Mouse (Mus musculus): ENCODE results near the gene Pcx. TPM values are rescaled to one million over a fixed set of nuclear protein-coding genes. Genes with fewer than 3 reads are reported as not detected.

Gene Pcx
- polyA plus RNA-seq, 1 experiment from 2014 or later, result 53.2 TPM

DNA sequence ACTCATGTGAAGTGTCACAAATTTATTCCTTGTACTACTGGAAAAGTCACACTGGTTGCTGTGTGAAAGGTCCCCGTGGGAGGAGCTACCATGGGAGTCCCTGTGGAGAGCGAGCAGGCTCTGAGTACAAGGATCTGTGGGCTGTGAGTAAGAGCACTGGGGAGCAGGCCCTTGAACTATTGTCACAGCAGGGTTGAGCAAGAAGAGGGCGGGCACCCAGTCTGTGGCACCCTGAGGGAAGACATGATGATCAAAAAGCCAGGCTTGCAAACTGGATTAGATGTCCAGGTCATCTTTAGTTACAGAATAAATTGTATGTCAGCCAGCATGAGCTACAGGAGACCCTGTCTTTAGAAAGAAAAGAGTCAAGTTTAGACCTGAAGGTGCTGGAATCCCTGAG, 26.3 kb downstream of the Pcx start:
- H3K9ac ChIP-seq (ENCODE audit: low read depth, low read length), result no peak overlapping the region
- no peak for ATAC-seq
- no peaks in the 10 kb centered on the region for H3K9me3 ChIP-seq (ENCODE audit: control insufficient read depth, low read length)
- 64% methylated on average over 3 of the region's 3 CpGs for WGBS
- no peaks in the 10 kb centered on the region for H3K4me1 ChIP-seq (ENCODE audit: control insufficient read depth, insufficient read depth, low read depth, low read length)
- H3K27me3 ChIP-seq (replicated peaks; ENCODE audit: control insufficient read depth, insufficient read depth, low read length), result no peaks in the 10 kb centered on the region
- no peak overlapping the region for H3K4me3 ChIP-seq (ENCODE audit: low read length)
- no peak overlapping the region for H3K4me2 ChIP-seq (ENCODE audit: low read length)
- H3K27ac ChIP-seq (ENCODE audit: low read depth, low read length), result no peak overlapping the region
- no peaks in the 10 kb centered on the region for H3K36me3 ChIP-seq (ENCODE audit: control insufficient read depth, insufficient read depth, low read length)

DNA sequence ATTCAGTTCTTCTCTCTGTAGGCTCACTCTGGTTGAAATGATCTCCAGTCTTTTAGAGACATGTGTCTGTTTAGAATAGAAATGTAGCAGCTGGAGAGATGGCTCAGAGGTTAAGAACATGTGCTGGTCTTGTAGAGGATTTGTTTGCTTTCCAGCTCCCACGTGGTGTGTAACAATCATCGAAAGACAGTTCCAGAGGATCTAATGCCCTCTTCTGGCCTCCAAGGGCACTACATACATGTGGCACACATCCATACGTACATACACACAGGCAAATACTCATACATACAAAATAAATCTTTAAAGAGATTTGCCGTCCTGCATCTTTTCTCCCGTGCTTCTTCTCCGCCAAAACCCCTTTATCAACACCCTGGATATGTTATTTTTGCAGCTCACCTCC, 30.0 kb downstream of the Pcx start:
- H3K36me3 ChIP-seq (ENCODE audit: control insufficient read depth, insufficient read depth, low read length), result no peaks in the 10 kb centered on the region
- H3K4me2 ChIP-seq (ENCODE audit: low read length), result no peak overlapping the region
- H3K27me3 ChIP-seq (replicated peaks; ENCODE audit: control insufficient read depth, insufficient read depth, low read length), result no peaks in the 10 kb centered on the region
- no peak overlapping the region for H3K27ac ChIP-seq (ENCODE audit: low read depth, low read length)
- WGBS, result 84% methylated on average over 6 of the region's 6 CpGs
- no peak overlapping the region for H3K4me3 ChIP-seq (ENCODE audit: low read length)
- no peaks in the 10 kb centered on the region for H3K9me3 ChIP-seq (ENCODE audit: control insufficient read depth, low read length)
- ATAC-seq, result no peak
- no peaks in the 10 kb centered on the region for H3K4me1 ChIP-seq (ENCODE audit: control insufficient read depth, insufficient read depth, low read depth, low read length)
- H3K9ac ChIP-seq (ENCODE audit: low read depth, low read length), result no peak overlapping the region

DNA sequence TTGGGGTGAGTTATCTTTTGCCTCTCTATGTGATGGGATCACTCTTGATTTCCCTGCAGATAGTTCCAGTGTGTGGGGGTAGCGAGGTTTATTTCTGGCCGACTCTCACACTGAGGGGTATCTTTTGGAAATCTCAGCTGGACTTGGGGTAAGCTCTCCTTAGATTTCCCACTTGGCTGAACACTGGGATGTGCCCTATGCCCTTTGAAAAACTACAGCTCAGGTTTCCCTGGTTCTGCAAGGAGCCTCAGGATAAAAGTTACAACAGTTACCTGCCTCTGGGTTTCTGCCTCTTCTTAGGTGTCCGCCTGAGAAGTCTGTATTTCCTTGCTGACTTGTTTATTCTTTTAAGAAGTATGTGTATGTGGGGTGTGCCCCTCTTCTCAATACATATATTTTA, 30.7 kb downstream of the Pcx start:
- no peaks in the 10 kb centered on the region for H3K9me3 ChIP-seq (ENCODE audit: control insufficient read depth, low read length)
- 94% methylated on average over 3 of the region's 3 CpGs for WGBS

GRCm38 (mm10) chr19:4542081-4542480, 31.8 kb downstream of the Pcx start:
- no peak for ATAC-seq
- no peak overlapping the region for H3K4me3 ChIP-seq (ENCODE audit: low read length)
- H3K36me3 ChIP-seq (ENCODE audit: control insufficient read depth, insufficient read depth, low read length), result no peaks in the 10 kb centered on the region

More for the DNA sequence above, 30.7 kb downstream of the Pcx start:
- ATAC-seq, result no peak
- no peaks in the 10 kb centered on the region for H3K4me1 ChIP-seq (ENCODE audit: control insufficient read depth, insufficient read depth, low read depth, low read length)
- H3K4me3 ChIP-seq (ENCODE audit: low read length), result no peak overlapping the region
- H3K9ac ChIP-seq (ENCODE audit: low read depth, low read length), result no peak overlapping the region
- no peaks in the 10 kb centered on the region for H3K27me3 ChIP-seq (replicated peaks; ENCODE audit: control insufficient read depth, insufficient read depth, low read length)
- no peaks in the 10 kb centered on the region for H3K36me3 ChIP-seq (ENCODE audit: control insufficient read depth, insufficient read depth, low read length)
- no peak overlapping the region for H3K27ac ChIP-seq (ENCODE audit: low read depth, low read length)
- no peak overlapping the region for H3K4me2 ChIP-seq (ENCODE audit: low read length)

DNA sequence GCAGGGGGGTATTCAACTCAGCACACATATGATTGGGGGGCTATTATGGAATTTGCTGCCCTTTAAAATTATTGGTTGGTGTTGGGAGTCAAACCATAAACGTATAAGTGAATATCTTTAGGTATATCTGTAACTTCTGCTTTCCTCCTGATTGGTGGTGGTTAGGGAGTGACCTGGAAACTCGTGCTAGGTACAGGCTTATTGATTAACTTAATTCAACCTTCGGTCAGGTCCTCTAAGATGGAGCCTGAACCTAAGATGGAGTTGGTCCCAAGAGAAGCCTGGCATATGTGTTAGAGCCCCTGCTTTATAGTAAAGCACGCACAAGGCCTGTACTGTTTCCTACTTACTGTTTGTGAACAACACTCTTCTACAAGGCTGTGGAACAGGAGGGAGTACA, 34.8 kb downstream of the Pcx start:
- Histone ChIP-seq H3K4me1 (ENCODE audit: control insufficient read depth, insufficient read depth, low read depth, low read length) (no peaks in the 10 kb centered on the region), H3K9me3 (ENCODE audit: control insufficient read depth, low read length) (no peaks in the 10 kb centered on the region), H3K27ac (ENCODE audit: low read depth, low read length) (no peak overlapping the region), H3K36me3 (ENCODE audit: control insufficient read depth, insufficient read depth, low read length) (no peaks in the 10 kb centered on the region), H3K27me3 (replicated peaks; ENCODE audit: control insufficient read depth, insufficient read depth, low read length) (no peaks in the 10 kb centered on the region), H3K4me2 (ENCODE audit: low read length) (no peak overlapping the region), H3K9ac (ENCODE audit: low read depth, low read length) (no peak overlapping the region), H3K4me3 (ENCODE audit: low read length) (no peak overlapping the region)
- no peak for ATAC-seq
- WGBS, result 90% methylated on average over 4 of the region's 4 CpGs

More at GRCm38 (mm10) chr19:4542081-4542480, 31.8 kb downstream of the Pcx start:
- no peak overlapping the region for H3K9ac ChIP-seq (ENCODE audit: low read depth, low read length)
- H3K4me1 ChIP-seq (ENCODE audit: control insufficient read depth, insufficient read depth, low read depth, low read length), result no peaks in the 10 kb centered on the region
- H3K27ac ChIP-seq (ENCODE audit: low read depth, low read length), result no peak overlapping the region
- H3K27me3 ChIP-seq (replicated peaks; ENCODE audit: control insufficient read depth, insufficient read depth, low read length), result no peaks in the 10 kb centered on the region
- no peak overlapping the region for H3K4me2 ChIP-seq (ENCODE audit: low read length)
- H3K9me3 ChIP-seq (ENCODE audit: control insufficient read depth, low read length), result no peaks in the 10 kb centered on the region

GRCm38 (mm10) chr19:4545841-4546240, 35.6 kb downstream of the Pcx start:
- Histone ChIP-seq H3K9ac (ENCODE audit: low read depth, low read length) (no peak overlapping the region), H3K36me3 (ENCODE audit: control insufficient read depth, insufficient read depth, low read length) (no peaks in the 10 kb centered on the region), H3K27ac (ENCODE audit: low read depth, low read length) (no peak overlapping the region), H3K4me2 (ENCODE audit: low read length) (no peak overlapping the region), H3K9me3 (ENCODE audit: control insufficient read depth, low read length) (no peaks in the 10 kb centered on the region), H3K27me3 (replicated peaks; ENCODE audit: control insufficient read depth, insufficient read depth, low read length) (no peaks in the 10 kb centered on the region), H3K4me3 (ENCODE audit: low read length) (no peak overlapping the region), H3K4me1 (ENCODE audit: control insufficient read depth, insufficient read depth, low read depth, low read length) (no peaks in the 10 kb centered on the region)
- 94% methylated on average over 6 of the region's 6 CpGs for whole genome bisulfite sequencing
- no peak for ATAC-seq

DNA sequence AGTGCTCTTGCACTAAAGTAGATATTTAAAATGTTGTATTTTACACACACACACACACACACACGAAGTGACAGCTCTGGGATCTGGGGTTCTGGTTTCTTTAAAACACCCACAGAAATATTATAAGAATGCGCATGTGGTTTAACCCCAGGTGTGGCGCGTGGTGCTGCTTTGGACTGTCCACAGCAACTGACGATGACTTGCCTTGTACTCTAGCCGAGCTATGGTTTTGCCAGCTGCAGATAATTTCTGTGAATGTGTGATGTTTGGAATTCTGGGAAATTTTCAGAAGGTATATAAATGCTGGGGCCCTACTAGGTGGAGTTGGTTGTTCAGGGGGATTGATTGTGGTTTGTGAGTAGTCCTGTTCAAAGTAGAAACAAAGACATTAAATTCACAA, 37.5 kb downstream of the Pcx start:
- no peaks in the 10 kb centered on the region for H3K36me3 ChIP-seq (ENCODE audit: control insufficient read depth, insufficient read depth, low read length)
- no peak overlapping the region for H3K27ac ChIP-seq (ENCODE audit: low read depth, low read length)
- H3K4me2 ChIP-seq (ENCODE audit: low read length), result no peak overlapping the region
- H3K9me3 ChIP-seq (ENCODE audit: control insufficient read depth, low read length), result no peaks in the 10 kb centered on the region
- no peak overlapping the region for H3K9ac ChIP-seq (ENCODE audit: low read depth, low read length)
- 83% methylated on average over 6 of the region's 6 CpGs for WGBS
- no peaks in the 10 kb centered on the region for H3K27me3 ChIP-seq (replicated peaks; ENCODE audit: control insufficient read depth, insufficient read depth, low read length)
- no peak for ATAC-seq
- H3K4me3 ChIP-seq (ENCODE audit: low read length), result no peak overlapping the region
- no peaks in the 10 kb centered on the region for H3K4me1 ChIP-seq (ENCODE audit: control insufficient read depth, insufficient read depth, low read depth, low read length)

DNA sequence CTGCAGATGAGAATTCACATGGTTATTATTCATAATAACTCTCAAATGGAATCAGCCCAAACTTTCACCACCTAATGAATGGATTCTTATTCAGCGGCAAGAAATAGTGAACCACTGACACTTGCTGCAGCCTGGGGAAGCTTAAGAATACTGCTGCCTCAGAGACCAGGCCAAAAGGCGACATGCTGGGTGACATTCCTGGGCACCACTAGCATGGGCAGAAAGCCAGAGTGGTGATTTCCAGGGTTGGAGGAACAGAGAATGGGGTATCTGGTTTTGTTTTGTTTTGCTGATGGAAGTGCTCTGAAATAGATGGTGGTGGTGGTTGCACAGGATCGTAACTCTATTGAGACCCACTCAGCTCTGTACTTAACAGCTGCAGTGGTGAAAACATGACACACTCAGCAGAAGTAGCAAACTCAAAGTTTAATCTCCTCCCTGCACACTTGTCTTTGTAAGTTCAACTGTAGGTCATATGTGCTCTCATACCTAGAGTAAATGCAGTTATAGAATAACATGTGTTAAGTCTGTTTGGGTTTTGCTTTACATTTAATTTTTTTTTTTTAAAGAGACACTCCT, 38.1 kb downstream of the Pcx start:
- WGBS, result 67% methylated on average over 3 of the region's 3 CpGs
- Histone ChIP-seq H3K36me3 (ENCODE audit: control insufficient read depth, insufficient read depth, low read length) (no peaks in the 10 kb centered on the region), H3K4me3 (ENCODE audit: low read length) (no peak overlapping the region), H3K9me3 (ENCODE audit: control insufficient read depth, low read length) (no peaks in the 10 kb centered on the region), H3K27me3 (replicated peaks; ENCODE audit: control insufficient read depth, insufficient read depth, low read length) (no peaks in the 10 kb centered on the region), H3K4me1 (ENCODE audit: control insufficient read depth, insufficient read depth, low read depth, low read length) (no peaks in the 10 kb centered on the region), H3K9ac (ENCODE audit: low read depth, low read length) (no peak overlapping the region), H3K27ac (ENCODE audit: low read depth, low read length) (no peak overlapping the region), H3K4me2 (ENCODE audit: low read length) (no peak overlapping the region)
- peak; percentile 64; the same call in 1 of the 2 replicates for ATAC-seq

DNA sequence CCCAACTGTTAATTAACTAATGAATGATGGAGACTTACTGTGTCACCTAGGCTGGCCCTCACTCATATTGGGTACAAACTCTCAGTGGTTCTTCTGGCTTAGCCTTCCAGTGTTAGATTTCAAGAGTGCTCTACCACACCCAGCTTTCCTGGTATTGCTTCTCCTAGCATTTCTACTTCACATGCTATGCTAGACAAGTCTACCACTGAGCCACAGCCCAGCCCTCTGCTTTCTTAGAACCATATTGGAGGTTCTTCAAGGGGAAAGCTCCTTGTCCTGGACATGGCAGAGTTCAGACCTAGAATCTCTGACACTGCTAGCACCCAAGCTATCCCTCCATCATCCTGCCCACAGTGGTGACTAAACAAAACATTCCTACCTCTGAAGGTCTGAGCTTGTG, 44.0 kb downstream of the Pcx start:
- Histone ChIP-seq H3K4me2 (ENCODE audit: low read length) (no peak overlapping the region), H3K9ac (ENCODE audit: low read depth, low read length) (no peak overlapping the region), H3K27ac (ENCODE audit: low read depth, low read length) (no peak overlapping the region; the same call in 1 of the 2 replicates), H3K4me3 (ENCODE audit: low read length) (no peak overlapping the region), H3K4me1 (ENCODE audit: control insufficient read depth, insufficient read depth, low read depth, low read length) (peaks cover 6% of the 10 kb centered on the region; the same call in 1 of the 2 replicates), H3K9me3 (ENCODE audit: control insufficient read depth, low read length) (no peaks in the 10 kb centered on the region), H3K36me3 (ENCODE audit: control insufficient read depth, insufficient read depth, low read length) (no peaks in the 10 kb centered on the region), H3K27me3 (replicated peaks; ENCODE audit: control insufficient read depth, insufficient read depth, low read length) (no peaks in the 10 kb centered on the region)
- no peak for ATAC-seq

DNA sequence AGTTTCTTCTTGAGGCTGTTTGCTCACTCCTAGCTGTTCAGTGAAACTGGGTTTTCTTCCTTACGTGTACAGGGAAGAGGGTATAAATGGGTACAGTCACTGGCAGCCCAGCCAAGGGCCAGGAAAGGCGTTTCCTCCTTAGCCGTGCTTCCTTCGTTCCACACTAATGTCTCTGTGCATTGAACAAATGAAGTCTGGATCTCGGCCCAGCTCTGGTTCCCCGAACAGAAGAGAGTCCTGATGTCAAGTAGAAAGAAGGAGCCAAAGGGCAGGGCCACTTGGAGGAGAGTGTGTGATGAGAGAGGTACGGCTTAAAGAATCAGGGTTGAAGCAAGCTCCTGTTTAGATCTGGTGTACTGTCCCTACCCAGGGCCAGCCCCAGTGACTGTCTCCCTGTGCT, 44.8 kb downstream of the Pcx start:
- H3K36me3 ChIP-seq (ENCODE audit: control insufficient read depth, insufficient read depth, low read length), result no peaks in the 10 kb centered on the region
- ATAC-seq, result no peak
- H3K4me3 ChIP-seq (ENCODE audit: low read length), result no peak overlapping the region
- no peak overlapping the region for H3K4me2 ChIP-seq (ENCODE audit: low read length)
- H3K27me3 ChIP-seq (replicated peaks; ENCODE audit: control insufficient read depth, insufficient read depth, low read length), result no peaks in the 10 kb centered on the region
- no peak overlapping the region for H3K9ac ChIP-seq (ENCODE audit: low read depth, low read length)
- 57% methylated on average over 7 of the region's 7 CpGs for WGBS
- H3K4me1 ChIP-seq (ENCODE audit: control insufficient read depth, insufficient read depth, low read depth, low read length), result peaks cover 6% of the 10 kb centered on the region; the same call in 1 of the 2 replicates
- no peaks in the 10 kb centered on the region for H3K9me3 ChIP-seq (ENCODE audit: control insufficient read depth, low read length)
- no peak overlapping the region for H3K27ac ChIP-seq (ENCODE audit: low read depth, low read length)

Measured in hindbrain, embryonic 16.5 days (tissue).